27 mouse cellular contexts compared by ENCODE assay signal in the genomic region with DNA sequence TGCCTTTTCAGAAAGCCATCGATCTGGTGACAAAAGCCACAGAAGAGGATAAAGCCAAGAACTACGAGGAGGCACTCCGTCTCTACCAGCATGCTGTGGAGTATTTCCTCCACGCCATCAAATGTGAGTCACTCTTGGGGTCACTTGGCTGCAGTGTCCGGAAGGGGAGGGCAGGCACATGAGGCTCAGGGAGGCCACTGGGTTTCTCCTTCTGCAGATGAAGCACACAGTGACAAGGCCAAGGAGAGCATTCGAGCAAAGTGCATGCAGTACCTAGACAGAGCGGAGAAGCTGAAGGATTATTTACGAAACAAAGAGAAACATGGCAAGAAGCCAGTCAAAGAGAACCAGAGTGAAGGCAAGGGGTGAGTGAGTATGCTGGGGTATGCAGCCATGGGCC. TPM values are rescaled to one million over a fixed set of nuclear protein-coding genes. Genes with fewer than 3 reads are reported as not detected.
DNase-seq lines count a peak whose midpoint lies in the region; ATAC-seq lines count a peak whose summit lies in the region.
"Had no signal": no experiment of that assay in that cellular context is flagged by ENCODE, and none has a peak within 500 bp of the region (broad histone marks: within the 10 kb centered on the region; RNA-seq: fewer than 3 reads in every experiment).

No protein-coding gene starts in this region.

- H3K36me3 ChIP-seq in forebrain, embryonic 15.5 days = peaks cover 38% of the 10 kb centered on the region

- no peak overlapping the region for H3K4me3 ChIP-seq in forebrain, embryonic 15.5 days
- H3K4me3 ChIP-seq: neural tube, embryonic 15.5 days had no signal

- no peak overlapping the region for H3K27ac ChIP-seq in forebrain, embryonic 15.5 days (replicated peaks)
- H3K27ac ChIP-seq: kidney, postnatal 0 days; neural tube, embryonic 15.5 days had no signal

- H3K9me3 ChIP-seq in forebrain, embryonic 15.5 days = no peaks in the 10 kb centered on the region
- H3K9me3 ChIP-seq: neural tube, embryonic 15.5 days had no signal

- peaks cover 19% of the 10 kb centered on the region for H3K4me1 ChIP-seq in forebrain, embryonic 15.5 days

- 88% methylated on average over 8 of the region's 8 CpGs for WGBS in forebrain, embryonic 15.5 days

- no peak for ATAC-seq in forebrain, embryonic 15.5 days (replicated peaks)
- ATAC-seq: forebrain, embryonic 16.5 days; hindbrain, embryonic 16.5 days; midbrain, embryonic 16.5 days had no signal

- H3K27me3 ChIP-seq in forebrain, embryonic 15.5 days = no peaks in the 10 kb centered on the region
- H3K27me3 ChIP-seq: CH12.LX; neural tube, embryonic 15.5 days had no signal

- no peak overlapping the region for H3K4me2 ChIP-seq in forebrain, embryonic 15.5 days (replicated peaks)
- H3K4me2 ChIP-seq: heart, embryonic 11.5 days; liver, embryonic 11.5 days; neural tube, embryonic 15.5 days had no signal

- DNase-seq in adrenal gland, postnatal 14 days = peak; percentile 59
- no peak for DNase-seq in adrenal gland, adult 18-20 months (ENCODE audit: low spot score in 2 of 2)
- peak; percentile 33 for DNase-seq in kidney, adult 18-20 months
- DNase-seq in kidney, postnatal 10 days = no peak
- DNase-seq in lung, postnatal 10 days = peak; percentile 28
- no peak for DNase-seq in lung, postnatal 25 days (ENCODE audit: low spot score)
- peak; percentile 32 to 66 for DNase-seq in kidney, postnatal 25 days
- DNase-seq: cerebellum, adult 18-20 months; embryo, embryonic 11 days; gastrocnemius, postnatal 36 days; layer of hippocampus, adult 9-11 months; right cerebral cortex, postnatal 4 days; thymus, adult 2 months had no signal

- no peak overlapping the region for H3K9ac ChIP-seq in forebrain, embryonic 15.5 days (replicated peaks)
- H3K9ac ChIP-seq: neural tube, embryonic 15.5 days had no signal

RNA-seq across cellular contexts. Expression of a gene that starts 5.6 kb away (rescaled TPM):
- total RNA-seq in adrenal gland, postnatal 14 days (2021) = 58.6 and 63.6 TPM in 2 replicates
- total RNA-seq in adrenal gland, adult 18-20 months (2021) = 10 to 100 TPM; 77.8 to 82.3 TPM
- polyA plus RNA-seq in forebrain, embryonic 15.5 days (2015; fragmentation: Nextera tagmentation; extraction: Ambion mirVana) = 138 and 148 TPM in 2 replicates

RNA-seq across cellular contexts. Expression of a gene that starts 11.8 kb away (rescaled TPM):
- 34.9 and 38.6 TPM in 2 replicates for total RNA-seq in adrenal gland, postnatal 14 days (2021)
- 10 to 100 TPM; 41.8 to 53.9 TPM for total RNA-seq in adrenal gland, adult 18-20 months (2021)
- 37.9 and 38.7 TPM in 2 replicates for polyA plus RNA-seq in forebrain, embryonic 15.5 days (2015; fragmentation: Nextera tagmentation; extraction: Ambion mirVana)

RNA-seq across cellular contexts. Expression of a gene that starts 19.9 kb away (rescaled TPM):
- total RNA-seq in adrenal gland, postnatal 14 days (2021) = 29.4 and 30.3 TPM in 2 replicates
- 10 to 100 TPM; 33.2 to 35.3 TPM for total RNA-seq in adrenal gland, adult 18-20 months (2021)
- polyA plus RNA-seq in forebrain, embryonic 15.5 days (2015; fragmentation: Nextera tagmentation; extraction: Ambion mirVana) = 42.2 and 45.7 TPM in 2 replicates

RNA-seq across cellular contexts. Expression of a gene that starts 20.1 kb away (rescaled TPM):
- 40.1 and 50.2 TPM in 2 replicates for total RNA-seq in adrenal gland, postnatal 14 days (2021)
- 10 to 100 TPM; 47.5 to 54.1 TPM for total RNA-seq in adrenal gland, adult 18-20 months (2021)
- 81.0 and 84.1 TPM in 2 replicates for polyA plus RNA-seq in forebrain, embryonic 15.5 days (2015; fragmentation: Nextera tagmentation; extraction: Ambion mirVana)

RNA-seq across cellular contexts. Expression of a gene that starts 28.8 kb away (rescaled TPM):
- total RNA-seq in adrenal gland, postnatal 14 days (2021) = not detected in 2 replicates
- not detected for total RNA-seq in adrenal gland, adult 18-20 months (2021)
- not detected in 2 replicates for polyA plus RNA-seq in forebrain, embryonic 15.5 days (2015; fragmentation: Nextera tagmentation; extraction: Ambion mirVana)
- total RNA-seq: gastrocnemius, postnatal 36 days; hematopoietic stem cell, adult 5-6 weeks; left cerebral cortex, adult 8-10 months; MEL had no signal
- polyA plus RNA-seq: embryonic facial prominence, embryonic 14.5 days; forebrain, embryonic 16.5 days; heart, embryonic 11.5 days; hindbrain, embryonic 16.5 days; limb, embryonic 11.5 days; midbrain, embryonic 16.5 days; neural tube, embryonic 15.5 days had no signal

Comparison
In these comparisons a context has a peak if more than half of its experiments do, and no peak if none do; other contexts are left out.
1. DNase-seq: peak in adrenal gland, postnatal 14 days (single experiment), kidney, adult 18-20 months (single experiment), lung, postnatal 10 days (single experiment) and kidney, postnatal 25 days (2 of 2); none in adrenal gland, adult 18-20 months (0 of 2), kidney, postnatal 10 days (single experiment) and lung, postnatal 25 days (single experiment).